Mouse (Mus musculus) Patski (cell line): Measurements from ENCODE around the gene Gm14288. TPM values are rescaled to one million over a fixed set of nuclear protein-coding genes. Genes with fewer than 3 reads are reported as not detected.
"Not testable (repeated sequence)": the region's sequence is repeated elsewhere in the genome, so short reads cannot be mapped to it uniquely, and the experiment has no call there.

Experiments used
- ATAC-seq: fragments of 100-300 bp; one replicate; pipeline ENCODE4 v1.8.0; 2021
- CTCF ChIA-PET: fragments of 350-600 bp; sonication (Branson Sonifier 250); formaldehyde crosslinking; loops from one replicate; lab custom pipeline; 2022; ENCODE audit warnings: inconsistent platforms; lab: Charles Lee
- POLR2A ChIA-PET: fragments of 350-600 bp; sonication (Branson Sonifier 250); formaldehyde crosslinking; loops from one replicate; lab custom pipeline; 2022; ENCODE audit warnings: antibody characterized with exemption, inconsistent platforms; lab: Charles Lee
- DNase-seq: peaks from one replicate; pipeline ENCODE4 v3.0.0-alpha.2; 2011; ENCODE audit warnings: low read depth, low spot score
- H3K27me3 ChIP-seq: fragments of 371-371 bp; one replicate; pipeline ENCODE4 v1.5.1; 2021
- in situ Hi-C: fragments of 300-500 bp; cut with MboI; formaldehyde crosslinking; loops from 3 replicates; pipeline ENCODE4 v1.11.1; 2018; ENCODE audit warnings: low pct_unique_long_range_greater_than_20kb, mixed read lengths
- polyA plus RNA-seq: library from polyadenylated mRNA; unstranded; gene quantifications from one replicate; pipeline ENCODE4 v1.2.3, GENCODE M21; 2021

Gm14288 gene
- polyA plus RNA-seq: 4.9 TPM

DNA sequence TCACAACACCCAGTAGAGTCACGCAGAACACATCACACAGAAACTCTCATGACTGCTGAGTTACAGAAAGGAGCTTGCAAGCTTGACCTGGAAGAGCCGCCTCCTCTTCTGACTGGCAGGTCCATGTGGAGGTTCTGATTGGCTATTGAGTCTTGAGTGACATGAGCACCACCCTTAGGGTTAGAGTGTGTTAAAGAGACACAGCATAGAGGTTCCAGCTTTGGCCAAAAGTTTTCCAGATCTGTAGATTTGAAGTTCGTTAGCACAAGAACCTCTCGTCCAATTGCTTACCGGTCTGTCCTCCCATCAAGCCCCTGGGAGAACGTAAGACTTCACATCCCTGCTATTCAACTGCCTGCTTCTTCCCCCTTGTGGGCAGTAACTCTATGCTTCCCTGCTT is at the start of gene Gm14288:
Gene Gm14288, minus strand, starts transcription at position 101 of the 400 bp plus-strand sequence.
- in situ Hi-C loops, POLR2A ChIA-PET, H3K27me3 ChIP-seq, CTCF ChIA-PET, ATAC-seq, DNase-seq: not testable (repeated sequence)

DNA sequence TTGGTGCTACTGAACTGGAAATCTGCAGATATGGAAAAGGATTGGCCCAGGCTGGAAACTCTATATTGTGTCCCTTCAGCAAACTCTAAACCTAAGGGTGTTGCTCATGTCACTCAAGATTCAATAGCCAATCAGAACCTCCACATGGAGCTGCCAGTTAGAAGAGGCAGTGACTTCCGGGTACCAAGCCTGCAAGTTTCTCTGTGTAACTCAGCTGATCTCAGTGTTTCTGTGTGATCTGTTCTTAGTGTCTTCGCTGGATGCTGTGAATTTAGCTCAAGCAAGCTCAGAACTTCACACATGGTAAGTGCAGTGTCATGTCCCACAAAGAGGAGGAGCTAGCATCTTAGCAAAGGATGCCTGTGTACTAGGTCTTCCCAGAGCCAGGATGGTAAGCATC is 59.7 kb downstream of the Gm14288 start, which contains the start of gene Gm2007:
Gene Gm2007, plus strand, starts transcription at position 301 of the 400 bp plus-strand sequence.
- ATAC-seq, in situ Hi-C loops, CTCF ChIA-PET, H3K27me3 ChIP-seq, DNase-seq, POLR2A ChIA-PET: not testable (repeated sequence)

Other genes starting within 250 kb of the Gm14288 start
- 0.53 TPM for gene Gm11007, start 157.1 kb downstream of the Gm14288 start, polyA plus RNA-seq
- gene Zfp969, start 97.4 kb downstream of the Gm14288 start, polyA plus RNA-seq: 4.0 TPM
- gene Gm2007, start 59.6 kb downstream of the Gm14288 start, polyA plus RNA-seq: 0.53 TPM
- gene Gm6710, start 68.1 kb upstream of the Gm14288 start, polyA plus RNA-seq: 3.5 TPM
- gene Zfp966, start 130.0 kb upstream of the Gm14288 start, polyA plus RNA-seq: 6.6 TPM
- gene Gm2026, start 164.2 kb upstream of the Gm14288 start, polyA plus RNA-seq: 3.1 TPM